Mouse (Mus musculus) CD4-positive naive resting alpha-beta T cell, adult 57 days (primary cell): ENCODE data around the gene Iqcj. TPM values are rescaled to one million over a fixed set of nuclear protein-coding genes. Genes with fewer than 3 reads are reported as not detected.

ENCODE experiments used
- total RNA-seq: library from RNA; stranded (reverse); gene quantifications from one replicate; pipeline ENCODE4 v1.2.4, GENCODE M21; 2023

Gene Iqcj
- not detected for total RNA-seq

DNA sequence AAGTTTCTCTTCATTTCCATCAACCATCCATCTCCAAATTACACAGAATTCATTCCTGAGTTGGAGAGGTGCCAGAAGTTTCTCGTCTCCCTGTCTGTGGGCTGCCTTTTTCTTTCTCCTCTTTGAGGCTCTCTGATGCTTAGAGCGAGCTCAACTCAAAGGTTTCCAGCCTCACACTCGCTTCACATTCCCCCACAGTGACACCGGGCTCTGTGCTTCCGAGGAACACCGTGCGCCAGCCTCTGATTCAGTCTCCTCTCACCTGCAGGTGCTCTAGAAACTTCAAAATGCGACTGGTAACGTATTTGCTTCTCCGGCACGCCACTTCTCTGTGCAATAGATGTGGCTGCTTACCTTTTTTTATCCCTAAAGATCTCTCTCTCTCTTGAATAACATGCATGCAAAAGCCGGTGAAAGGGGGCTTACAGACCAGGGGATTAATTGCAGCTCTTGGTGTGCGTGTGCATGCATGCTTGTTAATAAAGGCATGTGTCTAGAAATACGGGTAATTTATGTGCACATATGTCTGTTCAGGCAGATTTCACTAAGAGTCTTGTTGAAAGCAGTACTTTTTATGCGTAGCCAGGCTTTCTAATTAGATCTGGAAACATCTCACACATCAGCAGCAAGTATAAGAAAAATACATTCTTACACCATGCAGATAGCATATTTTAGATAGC, at the start of gene Iqcj, which contains the start of gene Iqschfp:
Gene Iqcj (plus strand): TSS at position 195 of the 680 bp plus-strand sequence.
Gene Iqschfp (plus strand): TSS at position 207 of the 680 bp plus-strand sequence.

GRCm38 (mm10) chr3:68064731-68065130, 172.7 kb downstream of the Iqcj start, which contains the start of gene Schip1:
TSS of gene Schip1 (plus strand) at chr3:68064802.

Other genes starting within 250 kb of the Iqcj start
- not detected for gene Iqschfp, start within 50 bp of the Iqcj start, total RNA-seq
- not detected for gene Schip1, start 172.6 kb downstream of the Iqcj start, total RNA-seq